Mouse (Mus musculus): ENCODE results near the gene Rad51b. TPM values are rescaled to one million over a fixed set of nuclear protein-coding genes. Genes with fewer than 3 reads are reported as not detected.

Gene Rad51b
- polyA plus RNA-seq (2017; shearing (Covaris generic)), result 4.1 TPM

DNA sequence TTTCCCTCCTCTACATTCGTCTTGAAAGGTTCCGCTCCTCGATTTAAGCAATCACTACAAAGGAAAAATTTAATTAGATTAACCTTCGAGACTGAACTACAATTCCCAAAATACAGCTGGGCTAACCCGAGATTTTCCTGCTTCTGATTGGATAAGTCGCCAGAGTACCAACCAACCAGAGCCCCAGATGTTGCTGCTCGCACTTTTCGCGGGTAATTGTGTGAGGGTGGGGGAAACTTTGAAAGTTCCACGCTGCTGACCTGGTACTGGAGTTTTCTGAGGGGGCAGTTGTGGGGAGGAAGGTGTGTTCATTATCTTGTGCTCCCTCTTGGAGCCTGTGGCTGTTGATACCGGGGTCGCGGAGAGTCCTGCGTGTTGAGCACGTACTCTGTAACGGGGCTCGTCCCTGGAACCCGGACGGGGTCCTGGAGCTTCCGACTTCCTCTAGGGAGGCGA lies at the start of gene Rad51b:
Gene Rad51b, plus strand, starts transcription at position 162 of the 456 bp plus-strand sequence.

DNA sequence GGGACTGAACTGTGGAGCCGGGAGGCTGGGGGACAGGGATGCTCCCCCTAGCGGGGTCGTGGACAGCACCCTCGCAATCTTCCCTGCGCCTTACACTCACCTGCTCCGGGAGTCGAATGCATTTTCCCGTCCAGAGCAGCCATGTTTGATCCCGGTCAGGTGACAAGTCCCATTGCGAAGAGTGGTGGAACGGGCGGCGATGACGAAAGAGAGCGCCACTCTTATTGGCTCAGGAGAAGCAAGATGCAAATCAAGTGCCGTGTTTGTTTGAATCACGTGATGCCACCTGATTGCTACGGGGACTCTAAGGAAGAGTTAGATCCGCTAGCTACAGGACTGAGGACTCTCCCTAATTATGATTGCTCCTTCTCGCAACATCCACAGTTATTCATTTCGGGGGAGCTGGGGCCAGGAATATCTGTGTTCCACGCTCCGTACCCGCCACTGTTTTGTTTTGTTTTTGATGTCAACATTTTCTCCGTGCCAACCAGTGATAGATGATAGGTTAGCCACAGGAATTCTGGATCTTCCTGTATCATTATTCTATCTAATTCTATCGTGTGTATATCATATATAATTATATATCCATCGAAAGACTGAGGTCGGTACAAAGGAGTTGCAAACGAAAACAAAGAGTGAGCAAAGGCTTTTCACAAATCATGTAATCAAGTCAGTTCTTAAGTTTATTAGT lies 811 bp upstream of the Rad51b start, which contains the start of gene Zfyve26:
Gene Zfyve26, minus strand, starts transcription at position 179 of the 691 bp plus-strand sequence.

Other genes starting within 250 kb of the Rad51b start
- gene Pigh, start 207.6 kb upstream of the Rad51b start, polyA plus RNA-seq (2017; shearing (Covaris generic)), result 22.1 TPM
- gene Arg2, start 166.5 kb upstream of the Rad51b start, polyA plus RNA-seq (2017; shearing (Covaris generic)), result 0.58 TPM
- 96.0 TPM for gene Vti1b, start 124.6 kb upstream of the Rad51b start, polyA plus RNA-seq (2017; shearing (Covaris generic))
- 27.6 TPM for gene Rdh11, start 105.0 kb upstream of the Rad51b start, polyA plus RNA-seq (2017; shearing (Covaris generic))
- 16.5 TPM for gene Rdh12, start 88.4 kb upstream of the Rad51b start, polyA plus RNA-seq (2017; shearing (Covaris generic))
- gene Zfyve26, start 978 bp upstream of the Rad51b start, polyA plus RNA-seq (2017; shearing (Covaris generic)), result 33.3 TPM

All from CD4-positive, CD25-positive, alpha-beta regulatory T cell, adult 9 weeks (primary cell).